Mouse (Mus musculus): ENCODE data around the gene Nkx2-3. TPM values are rescaled to one million over a fixed set of nuclear protein-coding genes. Genes with fewer than 3 reads are reported as not detected.

Nkx2-3 gene
- polyA plus RNA-seq, 1 experiment from 2014 or later = 4.1 TPM

- ATAC-seq = no peak
- no peak overlapping the region for H3K4me2 ChIP-seq (ENCODE audit: low read length)
- H3K36me3 ChIP-seq (ENCODE audit: control insufficient read depth, insufficient read depth, low read length) = no peaks in the 10 kb centered on the region
- no peak for DNase-seq (ENCODE audit: low spot score)
- no peaks in the 10 kb centered on the region for H3K9me3 ChIP-seq (replicated peaks; ENCODE audit: control insufficient read depth, low read length)
- no peak overlapping the region for H3K4me3 ChIP-seq (ENCODE audit: low read depth, low read length)
- H3K27ac ChIP-seq (ENCODE audit: low read depth, low read length) = no peak overlapping the region
- WGBS = 93% methylated on average over 3 of the region's 3 CpGs
- no peak overlapping the region for H3K9ac ChIP-seq (ENCODE audit: low read length)
- H3K27me3 ChIP-seq (replicated peaks; ENCODE audit: control insufficient read depth, insufficient read depth, low read length) = peaks cover 7% of the 10 kb centered on the region
- H3K4me1 ChIP-seq (ENCODE audit: control insufficient read depth, insufficient read depth, low read length) = 0 out of 2 replicates have a peak, but pooled peaks cover 4% of the 10 kb centered on the region
Observed at GRCm38 (mm10) chr19:43627345-43627744, 15.2 kb downstream of the Nkx2-3 start.

- Histone ChIP-seq H3K36me3 (ENCODE audit: control insufficient read depth, insufficient read depth, low read length) (no peaks in the 10 kb centered on the region), H3K4me1 (ENCODE audit: control insufficient read depth, insufficient read depth, low read length) (0 out of 2 replicates have a peak, but pooled peaks cover 4% of the 10 kb centered on the region), H3K9ac (ENCODE audit: low read length) (no peak overlapping the region), H3K27ac (ENCODE audit: low read depth, low read length) (no peak overlapping the region), H3K4me2 (ENCODE audit: low read length) (no peak overlapping the region), H3K9me3 (replicated peaks; ENCODE audit: control insufficient read depth, low read length) (no peaks in the 10 kb centered on the region), H3K4me3 (ENCODE audit: low read depth, low read length) (no peak overlapping the region), H3K27me3 (replicated peaks; ENCODE audit: control insufficient read depth, insufficient read depth, low read length) (no peaks in the 10 kb centered on the region)
- ATAC-seq (no peak), DNase-seq (ENCODE audit: low spot score) (no peak)
- 51% methylated on average over 4 of the region's 4 CpGs for WGBS
Observed at GRCm38 (mm10) chr19:43629088-43629487, 17.0 kb downstream of the Nkx2-3 start.

GRCm38 (mm10) chr19:43630466-43631251 is 18.5 kb downstream of the Nkx2-3 start:
- peak; percentile 76 for ATAC-seq
- H3K36me3 ChIP-seq (ENCODE audit: control insufficient read depth, insufficient read depth, low read length) = no peaks in the 10 kb centered on the region
- no peak overlapping the region for H3K4me2 ChIP-seq (ENCODE audit: low read length)
- no peaks in the 10 kb centered on the region for H3K9me3 ChIP-seq (replicated peaks; ENCODE audit: control insufficient read depth, low read length)
- 0 out of 2 replicates have a peak, but pooled peaks cover 4% of the 10 kb centered on the region for H3K4me1 ChIP-seq (ENCODE audit: control insufficient read depth, insufficient read depth, low read length)
- no peak overlapping the region for H3K4me3 ChIP-seq (ENCODE audit: low read depth, low read length)
- 32% methylated on average over 12 of the region's 12 CpGs for WGBS
- peak; percentile 91 for DNase-seq (ENCODE audit: low spot score)
- H3K27me3 ChIP-seq (replicated peaks; ENCODE audit: control insufficient read depth, insufficient read depth, low read length) = no peaks in the 10 kb centered on the region
- H3K27ac ChIP-seq (ENCODE audit: low read depth, low read length) = no peak overlapping the region
- H3K9ac ChIP-seq (ENCODE audit: low read length) = no peak overlapping the region

GRCm38 (mm10) chr19:43641833-43642232 is 29.7 kb downstream of the Nkx2-3 start:
- Histone ChIP-seq H3K36me3 (ENCODE audit: control insufficient read depth, insufficient read depth, low read length) (no peaks in the 10 kb centered on the region), H3K4me1 (ENCODE audit: control insufficient read depth, insufficient read depth, low read length) (no peaks in the 10 kb centered on the region), H3K9me3 (replicated peaks; ENCODE audit: control insufficient read depth, low read length) (no peaks in the 10 kb centered on the region), H3K9ac (ENCODE audit: low read length) (no peak overlapping the region), H3K4me2 (ENCODE audit: low read length) (no peak overlapping the region), H3K4me3 (ENCODE audit: low read depth, low read length) (no peak overlapping the region), H3K27ac (ENCODE audit: low read depth, low read length) (no peak overlapping the region), H3K27me3 (replicated peaks; ENCODE audit: control insufficient read depth, insufficient read depth, low read length) (no peaks in the 10 kb centered on the region)
- 74% methylated on average over 11 of the region's 11 CpGs for WGBS
- ATAC-seq (no peak), DNase-seq (ENCODE audit: low spot score) (no peak)

GRCm38 (mm10) chr19:43642843-43643242 is 30.7 kb downstream of the Nkx2-3 start:
- DNase-seq (ENCODE audit: low spot score) (no peak), ATAC-seq (no peak)
- no peaks in the 10 kb centered on the region for H3K9me3 ChIP-seq (replicated peaks; ENCODE audit: control insufficient read depth, low read length)
- H3K4me2 ChIP-seq (ENCODE audit: low read length) = no peak overlapping the region
- H3K27ac ChIP-seq (ENCODE audit: low read depth, low read length) = no peak overlapping the region
- no peaks in the 10 kb centered on the region for H3K27me3 ChIP-seq (replicated peaks; ENCODE audit: control insufficient read depth, insufficient read depth, low read length)
- H3K9ac ChIP-seq (ENCODE audit: low read length) = no peak overlapping the region
- H3K36me3 ChIP-seq (ENCODE audit: control insufficient read depth, insufficient read depth, low read length) = no peaks in the 10 kb centered on the region
- H3K4me1 ChIP-seq (ENCODE audit: control insufficient read depth, insufficient read depth, low read length) = no peaks in the 10 kb centered on the region
- H3K4me3 ChIP-seq (ENCODE audit: low read depth, low read length) = no peak overlapping the region
- 86% methylated on average over 9 of the region's 9 CpGs for WGBS

- Histone ChIP-seq H3K27me3 (replicated peaks; ENCODE audit: control insufficient read depth, insufficient read depth, low read length) (no peaks in the 10 kb centered on the region), H3K36me3 (ENCODE audit: control insufficient read depth, insufficient read depth, low read length) (no peaks in the 10 kb centered on the region), H3K4me2 (ENCODE audit: low read length) (no peak overlapping the region), H3K9me3 (replicated peaks; ENCODE audit: control insufficient read depth, low read length) (no peaks in the 10 kb centered on the region), H3K4me1 (ENCODE audit: control insufficient read depth, insufficient read depth, low read length) (no peaks in the 10 kb centered on the region), H3K27ac (ENCODE audit: low read depth, low read length) (no peak overlapping the region), H3K9ac (ENCODE audit: low read length) (no peak overlapping the region), H3K4me3 (ENCODE audit: low read depth, low read length) (no peak overlapping the region)
- ATAC-seq (no peak), DNase-seq (ENCODE audit: low spot score) (no peak)
- 86% methylated on average over 9 of the region's 9 CpGs for WGBS
Observed at GRCm38 (mm10) chr19:43645508-43645907, 33.4 kb downstream of the Nkx2-3 start.

- DNase-seq (ENCODE audit: low spot score) (no peak), ATAC-seq (no peak)
- Histone ChIP-seq H3K36me3 (ENCODE audit: control insufficient read depth, insufficient read depth, low read length) (no peaks in the 10 kb centered on the region), H3K9ac (ENCODE audit: low read length) (no peak overlapping the region), H3K4me1 (ENCODE audit: control insufficient read depth, insufficient read depth, low read length) (no peaks in the 10 kb centered on the region), H3K4me3 (ENCODE audit: low read depth, low read length) (no peak overlapping the region), H3K9me3 (replicated peaks; ENCODE audit: control insufficient read depth, low read length) (no peaks in the 10 kb centered on the region), H3K27ac (ENCODE audit: low read depth, low read length) (no peak overlapping the region), H3K27me3 (replicated peaks; ENCODE audit: control insufficient read depth, insufficient read depth, low read length) (no peaks in the 10 kb centered on the region), H3K4me2 (ENCODE audit: low read length) (no peak overlapping the region)
- WGBS = 61% methylated on average over 7 of the region's 7 CpGs
Observed at GRCm38 (mm10) chr19:43646852-43647251, 34.7 kb downstream of the Nkx2-3 start.

- no peak overlapping the region for H3K4me3 ChIP-seq (ENCODE audit: low read depth, low read length)
- H3K27ac ChIP-seq (ENCODE audit: low read depth, low read length) = no peak overlapping the region
- no peaks in the 10 kb centered on the region for H3K9me3 ChIP-seq (replicated peaks; ENCODE audit: control insufficient read depth, low read length)
- DNase-seq (ENCODE audit: low spot score) = no peak
- ATAC-seq = no peak
- 96% methylated on average over 9 of the region's 9 CpGs for WGBS
- no peak overlapping the region for H3K4me2 ChIP-seq (ENCODE audit: low read length)
- H3K36me3 ChIP-seq (ENCODE audit: control insufficient read depth, insufficient read depth, low read length) = no peaks in the 10 kb centered on the region
- no peak overlapping the region for H3K9ac ChIP-seq (ENCODE audit: low read length)
- no peaks in the 10 kb centered on the region for H3K27me3 ChIP-seq (replicated peaks; ENCODE audit: control insufficient read depth, insufficient read depth, low read length)
- no peaks in the 10 kb centered on the region for H3K4me1 ChIP-seq (ENCODE audit: control insufficient read depth, insufficient read depth, low read length)
Observed at GRCm38 (mm10) chr19:43647261-43647660, 35.1 kb downstream of the Nkx2-3 start.

- Histone ChIP-seq H3K27ac (ENCODE audit: low read depth, low read length) (no peak overlapping the region), H3K4me1 (ENCODE audit: control insufficient read depth, insufficient read depth, low read length) (no peaks in the 10 kb centered on the region), H3K9ac (ENCODE audit: low read length) (no peak overlapping the region), H3K4me2 (ENCODE audit: low read length) (no peak overlapping the region), H3K9me3 (replicated peaks; ENCODE audit: control insufficient read depth, low read length) (no peaks in the 10 kb centered on the region), H3K27me3 (replicated peaks; ENCODE audit: control insufficient read depth, insufficient read depth, low read length) (no peaks in the 10 kb centered on the region), H3K36me3 (ENCODE audit: control insufficient read depth, insufficient read depth, low read length) (no peaks in the 10 kb centered on the region), H3K4me3 (ENCODE audit: low read depth, low read length) (no peak overlapping the region)
- ATAC-seq (no peak), DNase-seq (ENCODE audit: low spot score) (no peak)
- WGBS = 94% methylated on average over 4 of the region's 4 CpGs
Observed at GRCm38 (mm10) chr19:43648343-43648742, 36.2 kb downstream of the Nkx2-3 start.
